Mouse (Mus musculus) limb, embryonic 14.5 days (tissue): ENCODE data around the gene Gm20219. TPM values are rescaled to one million over a fixed set of nuclear protein-coding genes. Genes with fewer than 3 reads are reported as not detected.

Source experiments
- ATAC-seq: fragments of 200-750 bp; cut with Nextera tagmentation; 2 replicates; pipeline ENCODE4 v1.8.0; 2017; ENCODE audit warnings: low read depth, moderate number of reproducible peaks, moderate TSS enrichment; ENCODE audit not compliant: low FRiP score
- DNase-seq: peaks from one replicate; pipeline ENCODE4 v3.0.0-alpha.2; 2015; ENCODE audit warnings: low spot score
- H3K27ac ChIP-seq: fragments of 300-500 bp; sonication (generic); replicated peaks from 2 replicates; pipeline ENCODE4 v1.5.1; 2014; ENCODE audit warnings: low read depth, mild to moderate bottlenecking, low read length, moderate library complexity, mixed read lengths
- H3K27me3 ChIP-seq: fragments of 300-500 bp; sonication (generic); 2 replicates; pipeline ENCODE4 v1.6.1; 2014; ENCODE audit warnings: low read length, mixed read lengths; ENCODE audit not compliant: control insufficient read depth, insufficient read depth
- H3K36me3 ChIP-seq: fragments of 300-500 bp; sonication (generic); 2 replicates; pipeline ENCODE4 v1.6.1; 2014; ENCODE audit warnings: mild to moderate bottlenecking, low read length, moderate library complexity, mixed read lengths; ENCODE audit not compliant: control insufficient read depth, insufficient read depth
- H3K4me1 ChIP-seq: fragments of 300-500 bp; sonication (generic); 2 replicates; pipeline ENCODE4 v1.6.1; 2014; ENCODE audit warnings: antibody characterized with exemption, low read length, mixed read lengths; ENCODE audit not compliant: control insufficient read depth, insufficient read depth
- H3K4me2 ChIP-seq: fragments of 300-500 bp; sonication (generic); replicated peaks from 2 replicates; pipeline ENCODE4 v1.6.1; 2014; ENCODE audit warnings: low read depth, mild to moderate bottlenecking, low read length, moderate library complexity; ENCODE audit not compliant: severe bottlenecking
- H3K4me3 ChIP-seq: fragments of 300-500 bp; sonication (generic); replicated peaks from 2 replicates; pipeline ENCODE4 v1.5.1; 2014; ENCODE audit warnings: low read length
- H3K9ac ChIP-seq: fragments of 300-500 bp; sonication (generic); 2 replicates; pipeline ENCODE4 v1.6.1; 2014; ENCODE audit warnings: mild to moderate bottlenecking, low read depth, low read length, moderate library complexity; ENCODE audit not compliant: severe bottlenecking
- H3K9me3 ChIP-seq: fragments of 300-500 bp; sonication (generic); 2 replicates; pipeline ENCODE4 v1.6.1; 2016; ENCODE audit warnings: low read length; ENCODE audit not compliant: control insufficient read depth
- POLR2A ChIP-seq: fragments of 200-500 bp; IDR thresholded peaks from 2 replicates; pipeline ENCODE4 v1.8.0; 2012; ENCODE audit warnings: inconsistent platforms, mild to moderate bottlenecking, moderate library complexity, borderline replicate concordance; ENCODE audit not compliant: insufficient read depth, insufficient read length; ENCODE audit errors: extremely low read depth
- WGBS: fragments of 180-500 bp; shearing (Covaris S2); extraction: QIAGEN DNeasy Blood & Tissue Kit; methylation state at CpG from one replicate; pipeline ENCODE4 v1.1.7; 2014; 5-methylcytosine and 5-hydroxymethylcytosine counted together
- polyA plus RNA-seq, 2 experiments: library from polyadenylated mRNA; depleted of rRNA in 1 of 2; stranded (reverse) in 1 of 2; unstranded in 1 of 2; fragments of >200 nt; fragmentation: Nextera tagmentation in 1 of 2; extraction: Ambion mirVana in 1 of 2; gene quantifications; 2 replicates each; pipeline versions ENCODE4 v1.2.1 to v1.2.3; 2012 to 2014

Gm20219 gene
- polyA plus RNA-seq, 2 experiments, result 7.7 to 9.1 TPM

- Histone ChIP-seq H3K27ac (no peak overlapping the region), H3K4me2 (no peak overlapping the region), H3K27me3 (no peaks in the 10 kb centered on the region), H3K4me1 (no peaks in the 10 kb centered on the region), H3K9ac (no peak overlapping the region), H3K36me3 (no peaks in the 10 kb centered on the region), H3K9me3 (no peaks in the 10 kb centered on the region), H3K4me3 (no peak overlapping the region)
- TF ChIP-seq POLR2A, result no peak
- 42% methylated on average over 8 of the region's 8 CpGs for WGBS
- DNase-seq (no peak), ATAC-seq (no peak)
These were observed 11.5 kb downstream of the Gm20219 start for GRCm38 (mm10) chr17:56542736-56543135.

GRCm38 (mm10) chr17:56540562-56540975, 13.6 kb downstream of the Gm20219 start:
- Histone ChIP-seq H3K9ac (no peak overlapping the region), H3K27ac (no peak overlapping the region), H3K4me3 (no peak overlapping the region), H3K4me1 (no peaks in the 10 kb centered on the region), H3K4me2 (no peak overlapping the region), H3K36me3 (no peaks in the 10 kb centered on the region), H3K9me3 (no peaks in the 10 kb centered on the region), H3K27me3 (no peaks in the 10 kb centered on the region)
- ATAC-seq (no peak), DNase-seq (no peak)
- no peak for TF ChIP-seq POLR2A
- 26% methylated on average over 6 of the region's 6 CpGs for WGBS

GRCm38 (mm10) chr17:56537912-56538311, 16.3 kb downstream of the Gm20219 start:
- Histone ChIP-seq H3K36me3 (no peaks in the 10 kb centered on the region), H3K27ac (no peak overlapping the region), H3K4me3 (no peak overlapping the region), H3K4me2 (no peak overlapping the region), H3K9me3 (no peaks in the 10 kb centered on the region), H3K4me1 (no peaks in the 10 kb centered on the region), H3K27me3 (no peaks in the 10 kb centered on the region), H3K9ac (no peak overlapping the region)
- 36% methylated on average over 8 of the region's 8 CpGs for WGBS
- DNase-seq, result no peak
- ATAC-seq, result no peak
- TF ChIP-seq POLR2A, result no peak

- Histone ChIP-seq H3K9me3 (no peaks in the 10 kb centered on the region), H3K27ac (no peak overlapping the region), H3K36me3 (no peaks in the 10 kb centered on the region), H3K9ac (no peak overlapping the region), H3K4me3 (no peak overlapping the region), H3K4me1 (no peaks in the 10 kb centered on the region), H3K27me3 (no peaks in the 10 kb centered on the region), H3K4me2 (no peak overlapping the region)
- WGBS, result 68% methylated on average over 3 of the region's 3 CpGs
- TF ChIP-seq POLR2A, result no peak
- no peak for ATAC-seq
- DNase-seq, result no peak
These were observed 17.3 kb downstream of the Gm20219 start for GRCm38 (mm10) chr17:56536874-56537273.

GRCm38 (mm10) chr17:56536192-56536591, 18.0 kb downstream of the Gm20219 start:
- DNase-seq, result no peak
- TF ChIP-seq POLR2A, result no peak

GRCm38 (mm10) chr17:56524943-56525342, 29.2 kb downstream of the Gm20219 start:
- ATAC-seq (no peak), DNase-seq (no peak)
- Histone ChIP-seq H3K4me3 (no peak overlapping the region), H3K36me3 (no peaks in the 10 kb centered on the region), H3K4me1 (no peaks in the 10 kb centered on the region), H3K27me3 (no peaks in the 10 kb centered on the region), H3K27ac (no peak overlapping the region), H3K9me3 (no peaks in the 10 kb centered on the region), H3K9ac (no peak overlapping the region), H3K4me2 (no peak overlapping the region)
- WGBS, result 69% methylated on average over 4 of the region's 4 CpGs
- TF ChIP-seq POLR2A, result no peak

More at GRCm38 (mm10) chr17:56536192-56536591, 18.0 kb downstream of the Gm20219 start:
- Histone ChIP-seq H3K4me1 (no peaks in the 10 kb centered on the region), H3K9me3 (no peaks in the 10 kb centered on the region), H3K36me3 (no peaks in the 10 kb centered on the region), H3K9ac (no peak overlapping the region), H3K27me3 (no peaks in the 10 kb centered on the region), H3K4me3 (no peak overlapping the region), H3K4me2 (no peak overlapping the region), H3K27ac (no peak overlapping the region)
- WGBS, result 74% methylated on average over 14 of the region's 14 CpGs
- no peak for ATAC-seq
